25 mouse cellular contexts compared by ENCODE assay signal in genomic region chr1:133162046-133162445, GRCm38 (mm10). TPM values are rescaled to one million over a fixed set of nuclear protein-coding genes. Genes with fewer than 3 reads are reported as not detected.
DNase-seq lines count a peak whose midpoint lies in the region; ATAC-seq and TF ChIP-seq lines count a peak whose summit lies in the region.
"Had no signal": no experiment of that assay in that cellular context is flagged by ENCODE, and none has a peak within 500 bp of the region (broad histone marks: within the 10 kb centered on the region; RNA-seq: fewer than 3 reads in every experiment).

No protein-coding gene starts in this region.

- no peak overlapping the region for H3K4me2 ChIP-seq in midbrain, embryonic 11.5 days
- no peak overlapping the region for H3K4me2 ChIP-seq in midbrain, embryonic 16.5 days (ENCODE audit: low read length)
- H3K4me2 ChIP-seq in intestine, embryonic 15.5 days (replicated peaks) = no peak overlapping the region; the same call in 1 of the 2 replicates
- no peak overlapping the region for H3K4me2 ChIP-seq in kidney, embryonic 16.5 days (replicated peaks; ENCODE audit: low read depth, low read length)
- H3K4me2 ChIP-seq in stomach, embryonic 15.5 days = peak overlapping the region; percentile 12; the same call in 1 of the 2 replicates
- H3K4me2 ChIP-seq: embryonic facial prominence, embryonic 13.5 days; heart, embryonic 13.5 days; liver, embryonic 11.5 days; midbrain, embryonic 12.5 days had no signal

- ATAC-seq in midbrain, embryonic 11.5 days (ENCODE audit: low FRiP score) = no peak
- ATAC-seq in midbrain, embryonic 16.5 days = no peak
- ATAC-seq in intestine, embryonic 15.5 days = peak; percentile 13; the same call in 1 of the 2 replicates
- ATAC-seq in kidney, embryonic 16.5 days (ENCODE audit: low FRiP score, low TSS enrichment) = no peak
- ATAC-seq in stomach, embryonic 15.5 days (ENCODE audit: insufficient read depth, low FRiP score, low read depth) = peak; percentile 8; the same call in 1 of the 2 replicates
- no peak for ATAC-seq in monocyte, adult 5-6 weeks (replicated peaks; ENCODE audit: insufficient number of reproducible peaks, low FRiP score, low TSS enrichment, poor library complexity, severe bottlenecking)
- ATAC-seq: activated CD4-positive, CD25-positive, alpha-beta regulatory T cell, adult 4 months; forebrain, embryonic 14.5 days; hindbrain, postnatal 0 days had no signal

- no peak overlapping the region for H3K27ac ChIP-seq in midbrain, embryonic 11.5 days (ENCODE audit: low read depth, low read length)
- no peak overlapping the region for H3K27ac ChIP-seq in midbrain, embryonic 16.5 days (ENCODE audit: low read length)
- no peak overlapping the region for H3K27ac ChIP-seq in intestine, embryonic 15.5 days
- H3K27ac ChIP-seq in kidney, embryonic 16.5 days (ENCODE audit: low read length) = peak overlapping the region; percentile 45; the same call in 1 of the 2 replicates
- peak overlapping the region; percentile 53 for H3K27ac ChIP-seq in stomach, embryonic 15.5 days
- no peak overlapping the region for H3K27ac ChIP-seq in gastrocnemius, adult 2 months
- H3K27ac ChIP-seq: embryonic facial prominence, embryonic 13.5 days; heart, embryonic 13.5 days; hindbrain, postnatal 0 days; layer of hippocampus, adult 2 months; limb, embryonic 10.5 days; macrophage; midbrain, embryonic 12.5 days had no signal

- H3K9me3 ChIP-seq in midbrain, embryonic 11.5 days (ENCODE audit: control insufficient read depth, low read length) = no peaks in the 10 kb centered on the region
- no peaks in the 10 kb centered on the region for H3K9me3 ChIP-seq in midbrain, embryonic 16.5 days (replicated peaks; ENCODE audit: control insufficient read depth, low read length, poor library complexity, severe bottlenecking)
- no peaks in the 10 kb centered on the region for H3K9me3 ChIP-seq in intestine, embryonic 15.5 days
- no peaks in the 10 kb centered on the region for H3K9me3 ChIP-seq in kidney, embryonic 16.5 days (ENCODE audit: low read length)
- H3K9me3 ChIP-seq in stomach, embryonic 15.5 days = no peaks in the 10 kb centered on the region
- H3K9me3 ChIP-seq: embryonic facial prominence, embryonic 13.5 days; heart, embryonic 13.5 days; limb, embryonic 10.5 days; midbrain, embryonic 12.5 days had no signal

- intact Hi-C loops in gastrocnemius, adult 2 months (cut with DNase I) = no loop called here

- no peak overlapping the region for H3K4me3 ChIP-seq in midbrain, embryonic 11.5 days (ENCODE audit: low read depth, low read length)
- no peak overlapping the region for H3K4me3 ChIP-seq in midbrain, embryonic 16.5 days (ENCODE audit: low read depth, low read length)
- no peak overlapping the region for H3K4me3 ChIP-seq in intestine, embryonic 15.5 days (replicated peaks)
- H3K4me3 ChIP-seq in kidney, embryonic 16.5 days (ENCODE audit: low read length) = no peak overlapping the region
- no peak overlapping the region for H3K4me3 ChIP-seq in stomach, embryonic 15.5 days (replicated peaks)
- H3K4me3 ChIP-seq in gastrocnemius, adult 2 months = no peak overlapping the region
- H3K4me3 ChIP-seq: embryonic facial prominence, embryonic 13.5 days; heart, embryonic 13.5 days; layer of hippocampus, adult 2 months; limb, embryonic 10.5 days; midbrain, embryonic 12.5 days had no signal

- DNase-seq in midbrain, embryonic 11.5 days (ENCODE audit: low spot score, missing footprints) = peak; percentile 56
- DNase-seq in embryo, embryonic 10.5 days (ENCODE audit: low spot score) = no peak
- DNase-seq in gastrocnemius, adult 2 months = no peak
- DNase-seq: adrenal gland, postnatal 14 days; cerebellum, adult 2 months; heart, adult 11 months; heart, postnatal 4 days; lung, adult 2 months; retina, postnatal 1 day; thymus, postnatal 14 days had no signal

- peaks cover 2% of the 10 kb centered on the region; the same call in 1 of the 2 replicates for H3K4me1 ChIP-seq in midbrain, embryonic 11.5 days (ENCODE audit: control insufficient read depth, insufficient read depth, low read length)
- H3K4me1 ChIP-seq in midbrain, embryonic 16.5 days (ENCODE audit: control insufficient read depth, insufficient read depth, low read length) = peaks cover 13% of the 10 kb centered on the region
- peaks cover 26% of the 10 kb centered on the region for H3K4me1 ChIP-seq in intestine, embryonic 15.5 days (replicated peaks)
- H3K4me1 ChIP-seq in kidney, embryonic 16.5 days (ENCODE audit: insufficient read depth, low read length) = peaks cover 21% of the 10 kb centered on the region
- H3K4me1 ChIP-seq in stomach, embryonic 15.5 days = peaks cover 20% of the 10 kb centered on the region

- H3K36me3 ChIP-seq in midbrain, embryonic 11.5 days (ENCODE audit: control insufficient read depth, insufficient read depth, low read length) = no peaks in the 10 kb centered on the region
- H3K36me3 ChIP-seq in midbrain, embryonic 16.5 days (ENCODE audit: control insufficient read depth, insufficient read depth, low read length) = no peaks in the 10 kb centered on the region
- no peaks in the 10 kb centered on the region for H3K36me3 ChIP-seq in intestine, embryonic 15.5 days
- H3K36me3 ChIP-seq in kidney, embryonic 16.5 days (ENCODE audit: insufficient read depth, low read length) = no peaks in the 10 kb centered on the region
- H3K36me3 ChIP-seq in stomach, embryonic 15.5 days = no peaks in the 10 kb centered on the region
- H3K36me3 ChIP-seq: embryonic facial prominence, embryonic 13.5 days; heart, embryonic 13.5 days; limb, embryonic 10.5 days; midbrain, embryonic 12.5 days had no signal

- 76% methylated on average over 10 of the region's 10 CpGs for WGBS in midbrain, embryonic 11.5 days
- WGBS in midbrain, embryonic 16.5 days = 71% methylated on average over 10 of the region's 10 CpGs
- 58% methylated on average over 10 of the region's 10 CpGs for WGBS in intestine, embryonic 15.5 days
- 70% methylated on average over 10 of the region's 10 CpGs for WGBS in kidney, embryonic 16.5 days
- 59% methylated on average over 10 of the region's 10 CpGs for WGBS in stomach, embryonic 15.5 days

- no peak for TF ChIP-seq CTCF in gastrocnemius, adult 2 months (IDR thresholded peaks at IDR 0.05)

- H3K27me3 ChIP-seq in midbrain, embryonic 11.5 days (ENCODE audit: control insufficient read depth, insufficient read depth, low read length) = peaks cover 24% of the 10 kb centered on the region
- peaks cover 21% of the 10 kb centered on the region for H3K27me3 ChIP-seq in midbrain, embryonic 16.5 days (ENCODE audit: control insufficient read depth, insufficient read depth, low read depth, low read length)
- peaks cover 8% of the 10 kb centered on the region; the same call in 1 of the 2 replicates for H3K27me3 ChIP-seq in intestine, embryonic 15.5 days (replicated peaks)
- H3K27me3 ChIP-seq in kidney, embryonic 16.5 days (ENCODE audit: insufficient read depth, low read length) = peaks cover 52% of the 10 kb centered on the region
- peaks cover 22% of the 10 kb centered on the region for H3K27me3 ChIP-seq in stomach, embryonic 15.5 days (replicated peaks)

- H3K9ac ChIP-seq in midbrain, embryonic 11.5 days (ENCODE audit: low read length) = no peak overlapping the region
- no peak overlapping the region for H3K9ac ChIP-seq in midbrain, embryonic 16.5 days (ENCODE audit: low read depth, low read length)
- no peak overlapping the region for H3K9ac ChIP-seq in intestine, embryonic 15.5 days
- H3K9ac ChIP-seq in kidney, embryonic 16.5 days (replicated peaks; ENCODE audit: low read length) = no peak overlapping the region
- no peak overlapping the region for H3K9ac ChIP-seq in stomach, embryonic 15.5 days
- H3K9ac ChIP-seq: embryonic facial prominence, embryonic 13.5 days; heart, embryonic 13.5 days; midbrain, embryonic 12.5 days had no signal

RNA-seq across cellular contexts. Expression of gene Plekha6, which starts 2.0 kb away (rescaled TPM):
- 15.7 and 17.0 TPM in 2 replicates for polyA plus RNA-seq in midbrain, embryonic 11.5 days (2014; fragmentation: Nextera tagmentation; extraction: Ambion mirVana)
- polyA plus RNA-seq in midbrain, embryonic 16.5 days (2015; fragmentation: Nextera tagmentation; extraction: Ambion mirVana) = 17.3 and 22.2 TPM in 2 replicates
- polyA plus RNA-seq in intestine, embryonic 15.5 days (2015; fragmentation: Nextera tagmentation; extraction: Ambion mirVana) = 13.7 and 15.3 TPM in 2 replicates
- 8.5 and 9.7 TPM in 2 replicates for polyA plus RNA-seq in kidney, embryonic 16.5 days (2015; fragmentation: Nextera tagmentation; extraction: Ambion mirVana)
- polyA plus RNA-seq in stomach, embryonic 15.5 days (2015; fragmentation: Nextera tagmentation; extraction: Ambion mirVana) = 16.5 and 17.4 TPM in 2 replicates
- 5.7 to 6.3 TPM (median 5.7 TPM) in 3 replicates for total RNA-seq in monocyte, adult 5-6 weeks (2017)
- 10 to 100 TPM in 1 of 2 experiments, 1 to 10 TPM in 1; 7.4 to 12.5 TPM for total RNA-seq in gastrocnemius, adult 2 months (2021)
- polyA plus RNA-seq: macrophage had no signal

RNA-seq across cellular contexts. Expression of gene Ppp1r15b, which starts 31.1 kb away (rescaled TPM):
- 49.5 and 53.0 TPM in 2 replicates for polyA plus RNA-seq in midbrain, embryonic 11.5 days (2014; fragmentation: Nextera tagmentation; extraction: Ambion mirVana)
- 27.7 and 30.7 TPM in 2 replicates for polyA plus RNA-seq in midbrain, embryonic 16.5 days (2015; fragmentation: Nextera tagmentation; extraction: Ambion mirVana)
- 46.7 and 46.9 TPM in 2 replicates for polyA plus RNA-seq in intestine, embryonic 15.5 days (2015; fragmentation: Nextera tagmentation; extraction: Ambion mirVana)
- 45.7 and 47.7 TPM in 2 replicates for polyA plus RNA-seq in kidney, embryonic 16.5 days (2015; fragmentation: Nextera tagmentation; extraction: Ambion mirVana)
- polyA plus RNA-seq in stomach, embryonic 15.5 days (2015; fragmentation: Nextera tagmentation; extraction: Ambion mirVana) = 39.3 and 47.8 TPM in 2 replicates
- 173 to 191 TPM (median 177 TPM) in 3 replicates for total RNA-seq in monocyte, adult 5-6 weeks (2017)
- total RNA-seq in gastrocnemius, adult 2 months (2021) = 10 to 100 TPM; 16.4 to 18.6 TPM

Comparison
In these comparisons a context has a peak if more than half of its experiments do, and no peak if none do; other contexts are left out.
1. ATAC-seq: peak in intestine, embryonic 15.5 days (single experiment) and stomach, embryonic 15.5 days (single experiment); none in midbrain, embryonic 11.5 days (single experiment), midbrain, embryonic 16.5 days (single experiment), kidney, embryonic 16.5 days (single experiment) and monocyte, adult 5-6 weeks (single experiment).
2. H3K27ac ChIP-seq: peak in kidney, embryonic 16.5 days (single experiment) and stomach, embryonic 15.5 days (single experiment); none in midbrain, embryonic 11.5 days (single experiment), midbrain, embryonic 16.5 days (single experiment), intestine, embryonic 15.5 days (single experiment) and gastrocnemius, adult 2 months (single experiment).